Mouse (Mus musculus): ENCODE results near the gene Slc16a6.
"Not testable (repeated sequence)": the region's sequence is repeated elsewhere in the genome, so short reads cannot be mapped to it uniquely, and the experiment has no call there.

DNA sequence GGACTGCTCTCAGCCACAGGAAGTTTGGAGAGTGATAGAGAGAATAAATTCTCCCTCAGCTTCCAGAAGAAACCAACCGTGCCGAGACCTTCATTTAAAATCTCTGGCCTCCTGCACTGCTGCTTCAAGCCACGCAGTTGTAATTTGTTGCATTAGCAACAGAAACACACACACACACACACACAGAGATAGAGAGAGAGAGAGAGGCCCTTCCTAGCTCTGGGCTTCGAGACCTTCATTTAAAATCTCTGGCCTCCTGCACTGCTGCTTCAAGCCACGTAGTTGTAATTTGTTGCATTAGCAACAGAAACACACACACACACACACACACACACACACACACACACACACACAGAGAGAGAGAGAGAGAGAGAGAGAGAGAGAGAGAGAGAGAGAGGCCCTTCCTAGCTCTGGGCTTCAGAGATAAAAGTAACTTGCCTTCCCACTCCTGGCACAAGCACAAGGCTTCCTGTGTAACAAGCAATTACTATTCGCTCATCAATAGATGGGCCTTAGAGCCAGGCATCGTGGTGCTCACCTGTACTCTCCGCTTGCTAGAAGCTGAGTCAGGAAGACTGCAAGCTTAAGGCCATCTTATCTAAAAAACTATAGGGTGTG lies 19.6 kb upstream of the Slc16a6 start:
- TF ChIP-seq USF1 (IDR thresholded peaks at IDR 0.05; ENCODE audit: low read depth); POLR2A (IDR thresholded peaks at IDR 0.05; ENCODE audit: insufficient read length, low read depth); TCF12 (IDR thresholded peaks at IDR 0.05; ENCODE audit: insufficient read depth, poor library complexity, severe bottlenecking); TCF3 (IDR thresholded peaks at IDR 0.05; ENCODE audit: insufficient read length, low read depth); E2F4 (IDR thresholded peaks at IDR 0.05; ENCODE audit: insufficient read depth): not testable (repeated sequence)

Measured in myocyte (in vitro differentiated cells).